Mouse (Mus musculus): ENCODE results near the gene Pex5l. TPM values are rescaled to one million over a fixed set of nuclear protein-coding genes. Genes with fewer than 3 reads are reported as not detected.
A peak's percentile ranks its signal among the peaks of the same experiment; 100 is the strongest.

Pex5l gene
- polyA plus RNA-seq (2015; fragmentation: Nextera tagmentation; extraction: Ambion mirVana): not detected in 2 replicates

DNA sequence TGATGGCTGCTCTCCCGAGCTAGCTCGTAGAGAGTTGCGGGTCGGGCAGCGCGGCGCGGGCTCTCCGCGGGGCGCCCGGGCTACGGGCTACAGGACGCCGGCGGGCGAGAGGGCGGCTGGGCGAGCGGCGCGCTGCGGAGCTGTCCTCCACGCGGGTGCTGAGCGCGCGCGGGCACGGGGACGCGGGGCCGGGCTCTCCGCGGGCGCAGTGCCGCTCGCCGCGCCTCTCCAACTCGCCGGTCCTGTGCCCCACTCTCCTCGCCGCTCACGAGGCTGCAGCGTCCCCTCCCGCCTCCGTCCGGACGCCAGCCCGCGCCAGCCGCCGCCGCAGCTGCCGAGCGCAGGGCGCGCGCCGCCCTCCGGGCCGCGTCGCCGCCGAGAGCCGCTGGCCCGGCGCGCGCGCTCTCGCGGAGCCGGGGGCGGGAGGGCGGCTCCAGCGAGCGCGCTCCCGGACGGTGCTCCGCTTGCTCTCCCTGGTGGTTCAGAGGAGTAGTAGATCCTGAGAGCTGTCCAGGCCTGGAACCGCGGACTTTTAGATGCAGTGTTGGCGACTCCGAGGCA is at the start of gene Pex5l:
Gene Pex5l (minus strand): TSS at position 347 of the 561 bp plus-strand sequence.
- Histone ChIP-seq H3K4me3 (replicated peaks) (peak within 1 kb of the TSS; percentile 48), H3K9ac (no peak within 1 kb of the TSS), H3K27ac (no peak within 1 kb of the TSS), H3K9me3 (replicated peaks) (no peaks in the 10 kb centered on the region), H3K4me2 (peak within 1 kb of the TSS; percentile 63), H3K36me3 (no peaks in the 10 kb centered on the region), H3K27me3 (peaks cover 23% of the 10 kb centered on the region), H3K4me1 (replicated peaks) (no peaks in the 10 kb centered on the region)
- DNase-seq (no peak), ATAC-seq (ENCODE audit: low read depth) (peak; percentile 65)
- under 1% methylated on average over 72 of the region's 88 CpGs for WGBS (ENCODE audit: insufficient replicate concordance)

DNA sequence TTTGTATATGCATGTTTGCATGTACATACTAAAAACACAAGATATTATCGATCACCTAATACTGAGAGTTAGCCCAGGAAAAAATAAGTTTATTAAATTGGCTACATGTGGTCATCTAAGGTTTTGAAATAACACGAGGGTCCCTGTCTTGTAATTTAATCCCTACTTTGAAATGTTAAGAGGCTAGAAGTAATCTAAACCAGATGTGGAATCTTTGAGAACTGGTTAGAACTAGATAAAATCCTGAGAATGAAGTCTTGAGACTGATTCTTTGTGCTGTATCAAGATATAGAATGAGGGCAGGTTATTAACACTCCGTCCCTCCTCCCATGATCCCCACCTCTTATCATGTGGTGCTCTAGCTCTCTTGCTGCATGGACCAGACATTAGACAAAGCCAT is 22.1 kb upstream of the Pex5l start:
- Histone ChIP-seq H3K4me2 (no peak overlapping the region), H3K9ac (no peak overlapping the region), H3K27ac (no peak overlapping the region), H3K27me3 (no peaks in the 10 kb centered on the region), H3K36me3 (no peaks in the 10 kb centered on the region), H3K4me1 (replicated peaks) (no peaks in the 10 kb centered on the region), H3K9me3 (replicated peaks) (no peaks in the 10 kb centered on the region), H3K4me3 (replicated peaks) (no peak overlapping the region)
- no peak for DNase-seq
- 47% methylated on average over 3 of the region's 3 CpGs for WGBS (ENCODE audit: insufficient replicate concordance)
- no peak for ATAC-seq (ENCODE audit: low read depth)

GRCm38 (mm10) chr3:33163821-33164220 is 20.8 kb upstream of the Pex5l start:
- Histone ChIP-seq H3K27ac (no peak overlapping the region), H3K9me3 (replicated peaks) (no peaks in the 10 kb centered on the region), H3K36me3 (no peaks in the 10 kb centered on the region), H3K4me1 (replicated peaks) (no peaks in the 10 kb centered on the region), H3K27me3 (no peaks in the 10 kb centered on the region), H3K4me2 (no peak overlapping the region), H3K4me3 (replicated peaks) (no peak overlapping the region), H3K9ac (no peak overlapping the region)
- no peak for DNase-seq
- no peak for ATAC-seq (ENCODE audit: low read depth)

- H3K4me2 ChIP-seq: no peak overlapping the region
- H3K4me1 ChIP-seq (replicated peaks): no peaks in the 10 kb centered on the region
- H3K27me3 ChIP-seq: peaks cover 23% of the 10 kb centered on the region
- no peaks in the 10 kb centered on the region for H3K9me3 ChIP-seq (replicated peaks)
- no peaks in the 10 kb centered on the region for H3K36me3 ChIP-seq
- H3K4me3 ChIP-seq (replicated peaks): no peak overlapping the region
- no peak overlapping the region for H3K9ac ChIP-seq
- DNase-seq: no peak
- H3K27ac ChIP-seq: no peak overlapping the region
- ATAC-seq (ENCODE audit: low read depth): no peak
- 57% methylated on average over 7 of the region's 7 CpGs for WGBS (ENCODE audit: insufficient replicate concordance)
Measured at GRCm38 (mm10) chr3:33143592-33143991, 545 bp upstream of the Pex5l start.

- H3K9me3 ChIP-seq (replicated peaks): no peaks in the 10 kb centered on the region
- no peak overlapping the region for H3K27ac ChIP-seq
- peak overlapping the region; percentile 48 for H3K4me3 ChIP-seq (replicated peaks)
- H3K9ac ChIP-seq: no peak overlapping the region
- peaks cover 23% of the 10 kb centered on the region for H3K27me3 ChIP-seq
- peak overlapping the region; percentile 63 for H3K4me2 ChIP-seq
- 1% methylated on average over 17 of the region's 17 CpGs for WGBS (ENCODE audit: insufficient replicate concordance)
- H3K4me1 ChIP-seq (replicated peaks): no peaks in the 10 kb centered on the region
- DNase-seq (no peak), ATAC-seq (ENCODE audit: low read depth) (no peak)
- H3K36me3 ChIP-seq: no peaks in the 10 kb centered on the region
Measured at GRCm38 (mm10) chr3:33142398-33142797, 649 bp downstream of the Pex5l start.

DNA sequence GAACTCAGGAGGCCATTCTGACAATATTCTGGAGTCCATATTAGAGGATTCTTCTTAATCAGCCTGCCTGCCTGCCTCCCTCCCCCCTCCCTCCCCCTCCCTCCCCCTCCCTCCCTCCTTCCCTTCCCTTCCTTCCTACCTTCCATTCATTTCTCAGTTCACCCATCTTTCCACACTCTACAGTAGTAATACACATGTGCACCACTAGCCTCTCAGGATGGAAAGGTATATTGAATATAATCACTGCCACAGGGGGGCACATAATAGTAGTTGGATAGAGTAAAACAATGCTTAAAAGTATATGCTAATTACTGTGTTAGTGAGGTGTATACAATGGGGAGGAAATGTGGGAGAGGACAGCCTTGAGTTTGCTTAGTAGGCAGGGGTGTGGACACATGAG is 13.1 kb downstream of the Pex5l start:
- no peak overlapping the region for H3K4me2 ChIP-seq
- ATAC-seq (ENCODE audit: low read depth): no peak
- H3K27ac ChIP-seq: no peak overlapping the region
- no peaks in the 10 kb centered on the region for H3K27me3 ChIP-seq
- H3K9ac ChIP-seq: no peak overlapping the region
- no peaks in the 10 kb centered on the region for H3K4me1 ChIP-seq (replicated peaks)
- DNase-seq: no peak
- no peaks in the 10 kb centered on the region for H3K36me3 ChIP-seq
- no peak overlapping the region for H3K4me3 ChIP-seq (replicated peaks)
- H3K9me3 ChIP-seq (replicated peaks): no peaks in the 10 kb centered on the region

- H3K4me2 ChIP-seq: no peak overlapping the region
- DNase-seq (no peak), ATAC-seq (ENCODE audit: low read depth) (no peak)
- H3K9me3 ChIP-seq (replicated peaks): no peaks in the 10 kb centered on the region
- no peak overlapping the region for H3K9ac ChIP-seq
- H3K4me3 ChIP-seq (replicated peaks): no peak overlapping the region
- H3K27me3 ChIP-seq: no peaks in the 10 kb centered on the region
- H3K36me3 ChIP-seq: no peaks in the 10 kb centered on the region
- no peak overlapping the region for H3K27ac ChIP-seq
- 66% methylated on average over 5 of the region's 5 CpGs for WGBS (ENCODE audit: insufficient replicate concordance)
- no peaks in the 10 kb centered on the region for H3K4me1 ChIP-seq (replicated peaks)
Measured at GRCm38 (mm10) chr3:33124796-33125195, 18.3 kb downstream of the Pex5l start.

- no peak for ATAC-seq (ENCODE audit: low read depth)
- H3K4me2 ChIP-seq: no peak overlapping the region
- no peak for DNase-seq
- WGBS (ENCODE audit: insufficient replicate concordance): 61% methylated on average over 2 of the region's 2 CpGs
- no peaks in the 10 kb centered on the region for H3K36me3 ChIP-seq
- no peak overlapping the region for H3K4me3 ChIP-seq (replicated peaks)
- no peak overlapping the region for H3K9ac ChIP-seq
- no peak overlapping the region for H3K27ac ChIP-seq
- H3K4me1 ChIP-seq (replicated peaks): no peaks in the 10 kb centered on the region
- no peaks in the 10 kb centered on the region for H3K27me3 ChIP-seq
- no peaks in the 10 kb centered on the region for H3K9me3 ChIP-seq (replicated peaks)
Measured at GRCm38 (mm10) chr3:33105785-33106184, 37.3 kb downstream of the Pex5l start.

- H3K4me2 ChIP-seq: no peak overlapping the region
- 71% methylated on average over 6 of the region's 6 CpGs for WGBS (ENCODE audit: insufficient replicate concordance)
- no peak overlapping the region for H3K27ac ChIP-seq
- DNase-seq (no peak), ATAC-seq (ENCODE audit: low read depth) (no peak)
- no peaks in the 10 kb centered on the region for H3K4me1 ChIP-seq (replicated peaks)
- H3K4me3 ChIP-seq (replicated peaks): no peak overlapping the region
- no peak overlapping the region for H3K9ac ChIP-seq
- H3K27me3 ChIP-seq: no peaks in the 10 kb centered on the region
- H3K36me3 ChIP-seq: no peaks in the 10 kb centered on the region
- H3K9me3 ChIP-seq (replicated peaks): no peaks in the 10 kb centered on the region
Measured at GRCm38 (mm10) chr3:33103501-33103900, 39.5 kb downstream of the Pex5l start.

DNA sequence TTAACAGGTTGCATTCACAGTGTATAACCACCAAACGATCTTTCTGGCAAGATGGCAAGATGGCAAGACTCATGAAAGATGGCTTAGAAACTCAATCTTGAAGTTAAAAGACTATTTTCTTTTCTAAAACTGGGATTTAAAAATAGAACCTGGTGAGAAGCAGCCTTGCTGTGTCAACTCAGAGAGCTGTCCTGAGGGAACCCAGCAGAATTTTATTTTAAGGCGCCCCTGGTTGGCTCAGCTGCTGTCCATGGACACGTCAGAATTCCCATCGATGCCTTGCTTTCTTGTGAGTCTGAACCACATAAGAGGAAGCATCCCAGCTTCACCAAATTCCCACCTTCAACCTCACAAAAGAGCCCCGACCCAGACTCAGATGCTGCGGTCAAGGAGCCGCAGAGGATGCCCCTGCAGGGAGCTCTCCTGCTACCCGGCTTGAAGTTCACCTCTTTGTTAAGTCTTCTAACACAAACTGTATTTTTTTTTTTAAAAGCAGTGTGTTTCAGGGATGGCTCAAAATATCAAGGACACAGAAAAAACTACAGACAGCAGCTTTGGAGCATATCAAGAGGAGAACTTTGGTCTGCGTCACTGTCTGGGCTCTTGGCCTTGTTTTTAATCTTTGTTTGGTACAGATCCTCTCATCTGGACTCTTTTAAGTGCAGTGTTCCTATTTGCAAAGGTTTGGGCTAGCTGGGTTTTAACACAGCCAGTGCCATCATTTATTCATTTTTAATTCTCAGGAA is 44.3 kb downstream of the Pex5l start:
- Histone ChIP-seq H3K27ac (no peak overlapping the region), H3K27me3 (no peaks in the 10 kb centered on the region), H3K9me3 (replicated peaks) (no peaks in the 10 kb centered on the region), H3K9ac (no peak overlapping the region), H3K36me3 (no peaks in the 10 kb centered on the region), H3K4me1 (replicated peaks) (no peaks in the 10 kb centered on the region), H3K4me2 (no peak overlapping the region), H3K4me3 (replicated peaks) (no peak overlapping the region)
- ATAC-seq (ENCODE audit: low read depth): no peak
- WGBS (ENCODE audit: insufficient replicate concordance): 60% methylated on average over 9 of the region's 9 CpGs
- no peak for DNase-seq

DNA sequence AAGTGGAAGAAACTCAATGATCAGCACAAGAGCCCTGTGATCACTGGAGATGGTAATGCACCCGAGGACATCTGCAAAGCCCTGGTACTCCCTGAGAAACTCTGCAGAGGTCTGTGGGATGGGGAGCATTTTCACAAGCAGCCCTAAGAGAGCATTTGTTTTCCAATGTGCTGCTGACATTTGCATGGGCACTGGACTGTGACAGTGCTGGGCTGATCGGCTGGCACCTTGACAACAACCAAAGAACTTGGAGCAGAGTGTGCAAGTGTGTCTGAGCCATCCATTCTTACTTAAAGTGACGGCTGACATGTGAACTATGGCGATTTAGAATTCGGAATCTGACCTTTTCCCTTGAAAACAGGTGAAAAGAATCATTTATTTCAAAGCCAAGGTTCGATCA is 49.4 kb downstream of the Pex5l start:
- Histone ChIP-seq H3K4me2 (no peak overlapping the region), H3K4me1 (replicated peaks) (no peaks in the 10 kb centered on the region), H3K36me3 (no peaks in the 10 kb centered on the region), H3K27ac (no peak overlapping the region), H3K9me3 (replicated peaks) (no peaks in the 10 kb centered on the region), H3K9ac (no peak overlapping the region), H3K4me3 (replicated peaks) (no peak overlapping the region), H3K27me3 (no peaks in the 10 kb centered on the region)
- DNase-seq (no peak), ATAC-seq (ENCODE audit: low read depth) (no peak)
- WGBS (ENCODE audit: insufficient replicate concordance): 44% methylated on average over 6 of the region's 6 CpGs

DNA sequence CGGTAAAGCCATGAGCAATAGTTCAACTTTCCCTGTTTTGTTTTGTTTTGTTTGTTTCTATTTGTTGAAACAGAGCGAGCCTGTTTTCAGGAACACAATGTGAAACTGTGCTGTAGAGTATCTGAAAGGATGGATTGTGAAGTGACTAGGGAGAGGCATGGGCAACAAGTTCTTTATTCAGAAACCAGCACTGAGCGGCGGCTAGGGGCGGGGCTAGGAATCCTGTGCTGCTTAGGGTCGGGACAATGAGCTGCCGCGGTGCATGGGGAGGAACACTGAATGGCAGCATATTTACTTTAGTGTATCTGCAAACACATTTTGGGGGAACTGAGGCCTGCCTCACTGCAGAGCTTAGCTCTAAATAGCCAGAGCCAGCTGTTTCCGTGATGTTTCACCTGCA is 53.0 kb downstream of the Pex5l start:
- no peak overlapping the region for H3K9ac ChIP-seq
- H3K36me3 ChIP-seq: no peaks in the 10 kb centered on the region
- no peaks in the 10 kb centered on the region for H3K4me1 ChIP-seq (replicated peaks)
- 38% methylated on average over 9 of the region's 9 CpGs for WGBS (ENCODE audit: insufficient replicate concordance)
- no peaks in the 10 kb centered on the region for H3K9me3 ChIP-seq (replicated peaks)
- no peak for DNase-seq
- no peak overlapping the region for H3K4me2 ChIP-seq
- H3K27me3 ChIP-seq: no peaks in the 10 kb centered on the region
- H3K4me3 ChIP-seq (replicated peaks): no peak overlapping the region
- H3K27ac ChIP-seq: no peak overlapping the region
- no peak for ATAC-seq (ENCODE audit: low read depth)

All from liver, embryonic 13.5 days (tissue).